Mouse (Mus musculus): ENCODE data around the gene Gsdma2. TPM values are rescaled to one million over a fixed set of nuclear protein-coding genes. Genes with fewer than 3 reads are reported as not detected.
A peak's percentile ranks its signal among the peaks of the same experiment; 100 is the strongest.
"Not testable (repeated sequence)": the region's sequence is repeated elsewhere in the genome, so short reads cannot be mapped to it uniquely, and the experiment has no call there.

Gene Gsdma2
- polyA plus RNA-seq, 1 experiment, result not detected

- Histone ChIP-seq H3K4me1 (ENCODE audit: control insufficient read depth, insufficient read depth, insufficient read length) (no peaks in the 10 kb centered on the region), H3K27ac (ENCODE audit: insufficient read depth, low read length) (no peak overlapping the region), H3K36me3 (ENCODE audit: control insufficient read depth, insufficient read depth, low read length) (no peaks in the 10 kb centered on the region), H3K27me3 (ENCODE audit: control insufficient read depth, insufficient read depth, low read length) (no peaks in the 10 kb centered on the region), H3K4me3 (ENCODE audit: extremely low read depth, insufficient read depth, insufficient read length) (no peak overlapping the region)
- 7% methylated on average over 3 of the region's 3 CpGs for WGBS
- peak; percentile 12 to 41 for DNase-seq (ENCODE audit: low read depth in 1 of 2, low spot score in 2 of 2)
- TF ChIP-seq POLR2A (IDR thresholded peaks at IDR 0.05; ENCODE audit: low read depth, low read length) (no peak), CTCF (IDR thresholded peaks at IDR 0.05; ENCODE audit: extremely low read depth, insufficient read depth, insufficient read length, insufficient replicate concordance) (no peak)
Measured at GRCm38 (mm10) chr11:98606763-98607162, 39.8 kb upstream of the Gsdma2 start.

DNA sequence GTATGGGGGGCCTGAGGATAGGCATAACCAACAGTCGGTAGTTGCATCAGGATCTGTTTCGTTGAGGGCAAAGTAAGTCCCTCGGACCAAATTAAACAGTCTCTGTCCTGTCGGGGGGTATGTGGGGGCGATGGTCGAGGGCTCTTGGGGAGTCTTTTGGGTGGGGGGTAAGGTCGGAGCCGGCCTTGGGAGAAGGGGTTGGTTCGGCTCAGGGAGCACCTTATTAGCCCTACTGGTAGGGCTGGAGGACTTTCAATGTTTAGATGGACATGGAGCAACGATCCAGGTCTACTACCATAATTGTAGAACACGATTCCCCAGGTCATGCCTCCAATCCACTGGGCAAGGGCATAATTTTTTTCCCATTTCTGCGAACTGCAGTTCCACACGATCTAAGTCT, 25.8 kb upstream of the Gsdma2 start:
- TF ChIP-seq CTCF (IDR thresholded peaks at IDR 0.05; ENCODE audit: extremely low read depth, insufficient read depth, insufficient read length, insufficient replicate concordance) (no peak), POLR2A (IDR thresholded peaks at IDR 0.05; ENCODE audit: low read depth, low read length) (no peak)
- Histone ChIP-seq H3K27me3 (ENCODE audit: control insufficient read depth, insufficient read depth, low read length) (no peaks in the 10 kb centered on the region; the same call in 1 of the 2 replicates), H3K4me3 (ENCODE audit: extremely low read depth, insufficient read depth, insufficient read length) (no peak overlapping the region), H3K36me3 (ENCODE audit: control insufficient read depth, insufficient read depth, low read length) (no peaks in the 10 kb centered on the region), H3K27ac (ENCODE audit: insufficient read depth, low read length) (no peak overlapping the region), H3K4me1 (ENCODE audit: control insufficient read depth, insufficient read depth, insufficient read length) (no peaks in the 10 kb centered on the region)
- no peak for DNase-seq (ENCODE audit: low read depth in 1 of 2, low spot score in 2 of 2)
- 92% methylated on average over 13 of the region's 13 CpGs for whole genome bisulfite sequencing

GRCm38 (mm10) chr11:98623981-98624380, 22.6 kb upstream of the Gsdma2 start:
- not testable (repeated sequence) for H3K4me3 ChIP-seq (ENCODE audit: extremely low read depth, insufficient read depth, insufficient read length); H3K27me3 ChIP-seq (ENCODE audit: control insufficient read depth, insufficient read depth, low read length); H3K36me3 ChIP-seq (ENCODE audit: control insufficient read depth, insufficient read depth, low read length); DNase-seq (ENCODE audit: low read depth in 1 of 2, low spot score in 2 of 2); H3K27ac ChIP-seq (ENCODE audit: insufficient read depth, low read length); H3K4me1 ChIP-seq (ENCODE audit: control insufficient read depth, insufficient read depth, insufficient read length)
- WGBS, result 87% methylated on average over 6 of the region's 6 CpGs

GRCm38 (mm10) chr11:98624381-98624780, 22.2 kb upstream of the Gsdma2 start:
- not testable (repeated sequence) for H3K4me1 ChIP-seq (ENCODE audit: control insufficient read depth, insufficient read depth, insufficient read length); H3K27ac ChIP-seq (ENCODE audit: insufficient read depth, low read length); H3K36me3 ChIP-seq (ENCODE audit: control insufficient read depth, insufficient read depth, low read length); DNase-seq (ENCODE audit: low read depth in 1 of 2, low spot score in 2 of 2); H3K4me3 ChIP-seq (ENCODE audit: extremely low read depth, insufficient read depth, insufficient read length); H3K27me3 ChIP-seq (ENCODE audit: control insufficient read depth, insufficient read depth, low read length)
- WGBS, result 87% methylated on average over 2 of the region's 2 CpGs

DNA sequence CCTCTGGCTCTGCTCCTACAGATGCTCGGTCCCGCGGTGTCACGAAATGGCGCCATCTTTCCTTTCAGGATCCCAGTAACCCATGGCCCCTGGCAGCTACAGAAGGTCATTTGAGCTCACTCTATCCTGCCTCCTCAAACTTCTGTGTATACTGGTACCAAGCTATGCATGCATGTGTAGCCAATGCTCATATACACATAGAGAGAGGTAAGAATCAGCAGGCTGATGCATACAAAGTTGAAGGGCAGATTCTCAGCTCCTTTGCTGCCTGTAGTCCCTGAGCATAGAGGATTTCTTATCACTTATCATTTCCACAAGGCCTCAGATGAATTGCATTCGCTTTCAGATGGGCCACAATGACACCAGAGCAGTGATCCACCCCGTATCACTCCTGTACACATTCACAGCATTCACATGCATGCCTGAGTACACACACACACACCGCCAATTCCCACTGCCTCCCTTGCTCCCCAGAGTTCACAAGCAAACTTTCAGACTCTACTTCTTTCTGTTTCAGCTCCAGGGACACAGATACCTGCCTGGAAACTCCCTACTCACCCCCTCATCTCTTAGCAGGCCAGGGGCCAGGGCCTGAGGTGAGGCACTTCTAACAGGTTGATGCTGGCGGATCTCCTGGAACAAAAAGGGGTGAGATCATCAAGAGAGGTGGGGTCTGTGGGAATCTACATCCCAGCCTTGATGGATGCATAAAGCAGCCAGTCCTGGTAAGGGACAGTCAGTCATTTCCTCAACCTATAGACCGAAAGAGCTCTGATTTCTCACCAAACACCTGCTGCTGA, 20.7 kb upstream of the Gsdma2 start, which contains the start of the genes Gm12355 and Gsdma3:
Gene Gm12355 (minus strand): TSS at position 51 of the 800 bp plus-strand sequence.
Gene Gsdma3 (plus strand): TSS at position 750 of the 800 bp plus-strand sequence.
- Histone ChIP-seq H3K36me3 (ENCODE audit: control insufficient read depth, insufficient read depth, low read length) (no peaks in the 10 kb centered on the region), H3K4me3 (ENCODE audit: extremely low read depth, insufficient read depth, insufficient read length) (no peak within 1 kb of the TSS), H3K27ac (ENCODE audit: insufficient read depth, low read length) (no peak within 1 kb of the TSS), H3K4me1 (ENCODE audit: control insufficient read depth, insufficient read depth, insufficient read length) (no peaks in the 10 kb centered on the region), H3K27me3 (ENCODE audit: control insufficient read depth, insufficient read depth, low read length) (no peaks in the 10 kb centered on the region)
- DNase-seq (ENCODE audit: low read depth in 1 of 2, low spot score in 2 of 2), result no peak
- WGBS, result 92% methylated on average over 10 of the region's 10 CpGs
- no peak for TF ChIP-seq POLR2A (IDR thresholded peaks at IDR 0.05; ENCODE audit: low read depth, low read length)
- no peak for TF ChIP-seq CTCF (IDR thresholded peaks at IDR 0.05; ENCODE audit: extremely low read depth, insufficient read depth, insufficient read length, insufficient replicate concordance)

DNA sequence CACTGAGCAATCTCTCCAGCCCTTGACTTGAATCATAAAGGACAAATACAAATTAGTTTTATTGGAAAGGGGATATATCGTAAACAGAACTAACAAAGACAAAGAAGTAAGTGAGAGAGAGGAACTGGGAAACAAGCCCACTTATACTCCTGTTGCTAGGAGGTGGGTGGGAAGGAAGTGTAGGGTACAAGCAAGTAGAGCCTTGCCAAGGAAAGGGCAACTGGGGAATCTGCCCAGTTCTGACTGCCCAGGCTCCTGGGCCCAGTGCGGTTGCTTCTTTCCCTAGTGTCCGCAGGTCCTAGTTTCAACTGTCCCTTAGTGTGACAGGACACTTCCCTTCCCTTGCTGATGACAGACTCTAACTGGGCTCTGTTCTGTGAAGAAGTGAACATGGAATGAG, 17.9 kb upstream of the Gsdma2 start:
- WGBS, result 96% methylated on average over 3 of the region's 3 CpGs
- Histone ChIP-seq H3K4me3 (ENCODE audit: extremely low read depth, insufficient read depth, insufficient read length) (no peak overlapping the region), H3K36me3 (ENCODE audit: control insufficient read depth, insufficient read depth, low read length) (no peaks in the 10 kb centered on the region), H3K4me1 (ENCODE audit: control insufficient read depth, insufficient read depth, insufficient read length) (no peaks in the 10 kb centered on the region), H3K27me3 (ENCODE audit: control insufficient read depth, insufficient read depth, low read length) (no peaks in the 10 kb centered on the region; the same call in 1 of the 2 replicates), H3K27ac (ENCODE audit: insufficient read depth, low read length) (no peak overlapping the region)
- TF ChIP-seq POLR2A (IDR thresholded peaks at IDR 0.05; ENCODE audit: low read depth, low read length), result no peak
- TF ChIP-seq CTCF (IDR thresholded peaks at IDR 0.05; ENCODE audit: extremely low read depth, insufficient read depth, insufficient read length, insufficient replicate concordance), result no peak
- DNase-seq (ENCODE audit: low read depth in 1 of 2, low spot score in 2 of 2), result no peak

DNA sequence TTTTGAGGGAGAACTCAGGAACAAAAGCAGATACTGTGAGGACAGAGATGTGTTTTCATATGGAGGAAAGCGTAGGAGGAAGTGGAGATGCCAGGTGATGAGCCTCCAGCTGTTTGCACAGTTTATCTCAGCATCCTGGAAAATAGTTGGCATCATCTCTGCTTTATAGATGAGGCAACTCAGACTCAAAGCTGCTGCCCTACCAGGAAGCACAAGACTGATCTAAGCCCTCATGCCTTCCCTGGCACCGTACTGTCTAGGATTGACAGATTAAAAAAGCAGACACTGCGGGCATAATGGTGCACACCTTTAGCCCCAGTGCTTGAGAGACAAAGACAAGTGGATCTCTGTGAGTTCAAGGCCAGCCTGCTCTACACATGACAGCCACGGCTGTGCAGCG, 15.9 kb upstream of the Gsdma2 start:
- 81% methylated on average over 5 of the region's 5 CpGs for WGBS
- DNase-seq (ENCODE audit: low read depth in 1 of 2, low spot score in 2 of 2), result no peak
- no peak overlapping the region for H3K27ac ChIP-seq (ENCODE audit: insufficient read depth, low read length)

DNA sequence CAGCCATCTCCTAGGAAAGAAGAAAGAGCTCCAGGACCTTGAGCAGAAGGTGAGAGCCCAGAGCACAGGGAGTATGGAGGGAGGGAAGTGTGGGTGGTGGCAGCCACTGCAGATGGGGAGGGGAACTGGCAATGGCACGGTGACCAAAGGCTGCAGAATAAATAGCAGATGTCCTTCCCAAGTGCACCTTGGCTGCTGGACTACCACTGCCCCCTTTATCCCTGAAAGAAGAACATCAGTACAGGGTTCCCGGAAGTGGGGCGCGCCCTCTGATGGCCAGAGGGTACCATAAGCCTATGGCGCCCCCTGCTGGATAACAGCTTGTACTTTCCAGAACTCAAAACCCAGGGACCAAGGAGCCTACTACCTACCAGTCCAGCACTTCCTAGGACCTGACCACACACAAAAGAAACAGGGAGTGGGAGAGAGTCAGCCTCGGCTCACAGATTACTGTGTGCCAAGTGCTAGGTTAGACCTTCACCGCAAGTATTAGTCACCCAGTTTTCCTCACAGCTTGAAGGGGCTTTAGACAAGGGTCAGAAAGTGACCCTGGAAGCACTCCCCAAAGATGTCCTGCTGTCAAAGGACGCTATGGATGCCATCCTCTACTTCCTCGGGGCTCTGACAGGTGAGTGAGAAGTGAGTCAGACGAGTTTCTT, 11.1 kb upstream of the Gsdma2 start:
- H3K36me3 ChIP-seq (ENCODE audit: control insufficient read depth, insufficient read depth, low read length); H3K27me3 ChIP-seq (ENCODE audit: control insufficient read depth, insufficient read depth, low read length); H3K4me3 ChIP-seq (ENCODE audit: extremely low read depth, insufficient read depth, insufficient read length); H3K27ac ChIP-seq (ENCODE audit: insufficient read depth, low read length); H3K4me1 ChIP-seq (ENCODE audit: control insufficient read depth, insufficient read depth, insufficient read length): not testable (repeated sequence)
- DNase-seq (ENCODE audit: low read depth in 1 of 2, low spot score in 2 of 2), result peak; percentile 10 to 26
- WGBS, result 35% methylated on average over 10 of the region's 10 CpGs

More for the DNA sequence above, 15.9 kb upstream of the Gsdma2 start:
- H3K4me3 ChIP-seq (ENCODE audit: extremely low read depth, insufficient read depth, insufficient read length), result no peak overlapping the region
- no peaks in the 10 kb centered on the region for H3K36me3 ChIP-seq (ENCODE audit: control insufficient read depth, insufficient read depth, low read length)
- H3K4me1 ChIP-seq (ENCODE audit: control insufficient read depth, insufficient read depth, insufficient read length), result no peaks in the 10 kb centered on the region
- no peaks in the 10 kb centered on the region; the same call in 1 of the 2 replicates for H3K27me3 ChIP-seq (ENCODE audit: control insufficient read depth, insufficient read depth, low read length)
- no peak for TF ChIP-seq CTCF (IDR thresholded peaks at IDR 0.05; ENCODE audit: extremely low read depth, insufficient read depth, insufficient read length, insufficient replicate concordance)
- TF ChIP-seq POLR2A (IDR thresholded peaks at IDR 0.05; ENCODE audit: low read depth, low read length), result no peak

All from spleen, adult 2 months (tissue).